11 mouse cellular contexts compared by ENCODE assay signal in the genomic region with DNA sequence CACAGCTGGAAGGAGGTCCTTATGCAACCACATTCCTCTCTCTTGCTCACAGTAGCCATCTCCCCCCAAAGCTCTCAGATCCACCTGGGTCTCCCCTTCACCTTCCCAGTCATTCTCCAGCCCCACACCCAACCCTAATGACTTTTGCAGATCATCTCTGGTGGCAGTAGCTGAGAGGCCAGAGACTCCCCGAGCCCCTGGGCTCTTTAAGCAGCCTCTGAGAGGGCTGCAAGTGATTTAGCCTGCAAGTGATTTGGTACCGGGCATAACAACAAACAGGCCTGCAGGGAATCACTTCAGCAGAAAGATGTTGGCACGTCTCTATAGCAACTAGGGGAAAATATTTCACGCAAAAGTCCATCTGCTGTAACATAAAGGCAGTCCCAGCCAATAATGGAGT.
DNase-seq lines count a peak whose midpoint lies in the region; ATAC-seq and TF ChIP-seq lines count a peak whose summit lies in the region.
"Had no signal": no experiment of that assay in that cellular context is flagged by ENCODE, and none has a peak within 500 bp of the region (broad histone marks: within the 10 kb centered on the region; RNA-seq: fewer than 3 reads in every experiment).

No protein-coding gene starts in this region.

- H3K9me3 ChIP-seq in limb, embryonic 13.5 days = no peaks in the 10 kb centered on the region
- H3K9me3 ChIP-seq: kidney, embryonic 15.5 days had no signal

- H3K4me1 ChIP-seq in limb, embryonic 13.5 days = peaks cover 15% of the 10 kb centered on the region

- ATAC-seq in limb, embryonic 13.5 days (ENCODE audit: low FRiP score, low read depth) = peak; percentile 76

- WGBS in limb, embryonic 13.5 days = 12% methylated on average over 4 of the region's 4 CpGs

- no peak for TF ChIP-seq CTCF in layer of hippocampus, adult 2 months (conservative IDR thresholded peaks at IDR 0.05)
- TF ChIP-seq CTCF in brain, embryonic 14.5 days (IDR thresholded peaks at IDR 0.05; ENCODE audit: borderline replicate concordance, extremely low read depth, insufficient read depth, insufficient read length) = no peak

- peak overlapping the region; percentile 25; the same call in 1 of the 2 replicates for H3K4me2 ChIP-seq in limb, embryonic 13.5 days (replicated peaks)
- H3K4me2 ChIP-seq: kidney, embryonic 15.5 days had no signal

- H3K27ac ChIP-seq in layer of hippocampus, adult 2 months = no peak overlapping the region; the same call in 1 of the 2 replicates
- H3K27ac ChIP-seq in limb, embryonic 13.5 days = peak overlapping the region; percentile 55; the same call in 1 of the 2 replicates
- H3K27ac ChIP-seq: kidney, embryonic 15.5 days; liver, embryonic 14.5 days had no signal

- no peak for TF ChIP-seq POLR2A in brain, embryonic 14.5 days (IDR thresholded peaks at IDR 0.05; ENCODE audit: borderline replicate concordance, extremely low read depth, insufficient read depth, insufficient read length, poor library complexity, severe bottlenecking)

- H3K27me3 ChIP-seq in limb, embryonic 13.5 days = no peaks in the 10 kb centered on the region
- H3K27me3 ChIP-seq: kidney, embryonic 15.5 days had no signal

- H3K9ac ChIP-seq in limb, embryonic 13.5 days = peak overlapping the region; percentile 45; the same call in 1 of the 2 replicates
- H3K9ac ChIP-seq: kidney, embryonic 15.5 days; liver, embryonic 14.5 days had no signal

- H3K4me3 ChIP-seq in layer of hippocampus, adult 2 months = no peak overlapping the region
- H3K4me3 ChIP-seq in limb, embryonic 13.5 days = no peak overlapping the region
- H3K4me3 ChIP-seq: kidney, embryonic 15.5 days had no signal

- no peaks in the 10 kb centered on the region for H3K36me3 ChIP-seq in limb, embryonic 13.5 days
- H3K36me3 ChIP-seq: kidney, embryonic 15.5 days had no signal

- peak; percentile 5 to 30 for DNase-seq in layer of hippocampus, adult 18-20 months (ENCODE audit: low spot score in 2 of 2)
- no peak for DNase-seq in layer of hippocampus, adult 2 months (ENCODE audit: low spot score in 2 of 2)
- peak; percentile 68 for DNase-seq in brain, embryonic 14.5 days (ENCODE audit: low read depth)
- peak; percentile 14 for DNase-seq in embryo, embryonic 9.5 days (ENCODE audit: extremely low spot score)
- no peak for DNase-seq in frontal cortex, postnatal 14 days (ENCODE audit: low spot score in 2 of 2)
- DNase-seq in thymus, adult 18-20 months = no peak
- DNase-seq: adrenal gland, adult 2 months; heart, postnatal 36 days had no signal

Comparison
In these comparisons a context has a peak if more than half of its experiments do, and no peak if none do; other contexts are left out.
1. DNase-seq: peak in layer of hippocampus, adult 18-20 months (2 of 2), brain, embryonic 14.5 days (single experiment) and embryo, embryonic 9.5 days (single experiment); none in layer of hippocampus, adult 2 months (0 of 2), frontal cortex, postnatal 14 days (0 of 2) and thymus, adult 18-20 months (0 of 2).